Mouse (Mus musculus) thymus, adult 2 months (tissue): Measurements from ENCODE around the gene Slc24a3. TPM values are rescaled to one million over a fixed set of nuclear protein-coding genes. Genes with fewer than 3 reads are reported as not detected.

ENCODE experiments used
- DNase-seq: peaks from one replicate; pipeline ENCODE4 v3.0.0; 2021
- H3K27ac ChIP-seq: fragments of 200-500 bp; 2 replicates; pipeline ENCODE4 v1.5.1; 2012; ENCODE audit warnings: low read length, control low read depth; ENCODE audit not compliant: control insufficient read depth, insufficient read depth
- H3K27me3 ChIP-seq: fragments of 200-500 bp; 2 replicates; pipeline ENCODE4 v1.6.1; 2012; ENCODE audit warnings: mild to moderate bottlenecking, low read length, moderate library complexity, mixed read lengths; ENCODE audit not compliant: control insufficient read depth, insufficient read depth
- H3K36me3 ChIP-seq: fragments of 200-500 bp; 2 replicates; pipeline ENCODE4 v1.6.1; 2012; ENCODE audit warnings: mild to moderate bottlenecking, low read length, moderate library complexity; ENCODE audit not compliant: control insufficient read depth, insufficient read depth
- H3K4me1 ChIP-seq: fragments of 200-500 bp; replicated peaks from 2 replicates; pipeline ENCODE4 v1.6.1; 2012; ENCODE audit warnings: low read length; ENCODE audit not compliant: control insufficient read depth, insufficient read depth
- H3K4me3 ChIP-seq: fragments of 200-500 bp; 2 replicates; pipeline ENCODE4 v1.5.1; 2012; ENCODE audit warnings: mild to moderate bottlenecking, low read length, control low read depth, moderate library complexity; ENCODE audit not compliant: control insufficient read depth, insufficient read depth
- CTCF ChIP-seq: fragments of 200-500 bp; IDR thresholded peaks from 2 replicates; pipeline ENCODE4 v1.5.1; 2012; ENCODE audit warnings: mild to moderate bottlenecking, control low read depth, low read length, moderate library complexity, borderline replicate concordance; ENCODE audit not compliant: control insufficient read depth, poor library complexity, insufficient read depth; ENCODE audit errors: extremely low read depth
- POLR2A ChIP-seq: fragments of 200-500 bp; IDR thresholded peaks from 2 replicates; pipeline ENCODE4 v1.6.1; 2012; ENCODE audit warnings: mild to moderate bottlenecking, low read length, control low read depth, moderate library complexity; ENCODE audit not compliant: control insufficient read depth, poor library complexity, insufficient read depth; ENCODE audit errors: extremely low read depth
- WGBS: fragments of 180-500 bp; shearing (Covaris S2); methylation state at CpG from one replicate; pipeline ENCODE4 v1.1.7; 2018; 5-methylcytosine and 5-hydroxymethylcytosine counted together
- polyA plus RNA-seq: library from polyadenylated mRNA; depleted of rRNA; stranded (reverse); fragments of >200 nt; gene quantifications from 2 replicates; pipeline ENCODE4 v1.2.3, GENCODE M21; 2012

The Slc24a3 gene
- polyA plus RNA-seq, 1 experiment: 2.7 TPM

DNA sequence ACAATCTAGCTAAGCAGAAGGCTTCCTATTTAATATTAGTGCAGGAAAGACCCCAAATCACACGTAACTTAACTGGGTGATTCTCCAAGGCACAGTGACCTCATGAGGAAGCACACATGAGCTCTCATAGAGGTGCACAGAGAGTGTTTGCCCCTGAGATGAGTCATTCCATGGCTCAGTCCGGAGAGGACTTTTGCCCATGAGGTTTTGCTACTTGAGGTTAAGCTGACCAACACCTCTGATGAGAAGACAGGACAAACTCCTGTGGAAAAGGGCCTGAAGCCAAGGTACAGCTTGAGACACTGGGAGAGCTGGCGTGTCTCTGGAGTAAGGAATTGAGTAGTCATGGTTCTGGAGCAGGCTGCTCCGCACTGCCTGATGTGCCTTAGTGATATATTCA lies 56.1 kb downstream of the Slc24a3 start:
- Histone ChIP-seq H3K4me3 (no peak overlapping the region), H3K27ac (no peak overlapping the region), H3K27me3 (no peaks in the 10 kb centered on the region), H3K36me3 (no peaks in the 10 kb centered on the region), H3K4me1 (peaks cover 6% of the 10 kb centered on the region; the same call in 1 of the 2 replicates)
- TF ChIP-seq POLR2A (no peak), CTCF (no peak)
- 93% methylated on average over 4 of the region's 4 CpGs for WGBS
- DNase-seq: no peak

DNA sequence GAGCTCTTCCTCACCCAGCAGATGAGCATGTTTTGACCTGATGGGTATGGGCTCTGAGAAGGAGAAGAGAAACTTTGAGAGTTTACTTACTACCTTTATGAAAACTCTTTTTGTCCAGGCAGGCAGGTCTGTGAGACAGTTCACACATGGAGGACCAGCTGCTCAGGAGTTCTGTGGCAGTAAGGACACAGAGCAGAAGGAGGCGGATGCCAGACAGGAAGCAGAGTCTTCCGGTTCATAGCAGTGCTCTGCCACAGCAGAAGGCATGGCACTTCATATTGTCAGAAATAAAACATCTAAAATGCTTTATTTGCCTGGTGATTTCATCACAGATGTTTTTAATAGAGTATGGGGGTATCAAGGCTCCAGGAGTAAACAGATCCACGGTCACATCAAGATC lies 58.1 kb downstream of the Slc24a3 start:
- Histone ChIP-seq H3K4me3 (no peak overlapping the region), H3K27ac (no peak overlapping the region), H3K36me3 (no peaks in the 10 kb centered on the region), H3K27me3 (no peaks in the 10 kb centered on the region), H3K4me1 (peaks cover 6% of the 10 kb centered on the region; the same call in 1 of the 2 replicates)
- 8% methylated on average over 3 of the region's 3 CpGs for WGBS
- TF ChIP-seq POLR2A: no peak
- TF ChIP-seq CTCF: no peak
- DNase-seq: peak; percentile 18

GRCm38 (mm10) chr2:145226100-145226499 lies 58.5 kb downstream of the Slc24a3 start:
- H3K4me3 ChIP-seq: no peak overlapping the region
- peaks cover 6% of the 10 kb centered on the region; the same call in 1 of the 2 replicates for H3K4me1 ChIP-seq
- 21% methylated on average over 1 of the region's 1 CpGs for WGBS

DNA sequence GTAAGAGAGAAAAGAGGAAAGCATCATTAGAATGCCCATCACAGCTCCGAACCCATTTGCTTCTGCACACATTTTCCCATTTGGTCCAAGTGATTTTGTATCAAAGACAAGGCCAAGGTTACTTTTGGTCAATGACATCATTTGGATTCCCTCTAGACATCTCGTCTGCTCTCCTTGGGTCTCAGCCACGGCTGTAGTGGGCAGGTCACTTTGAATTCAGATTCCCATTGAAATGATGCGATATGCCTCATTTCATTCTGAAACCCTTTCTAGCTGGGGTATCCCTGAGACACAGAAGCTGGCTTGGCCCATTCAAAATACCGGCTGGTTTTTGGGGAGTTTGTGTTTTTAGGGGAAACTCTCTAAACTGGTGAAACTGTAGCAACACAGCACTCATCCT lies 59.8 kb downstream of the Slc24a3 start:
- H3K4me3 ChIP-seq: no peak overlapping the region
- H3K4me1 ChIP-seq: peaks cover 6% of the 10 kb centered on the region; the same call in 1 of the 2 replicates
- no peak for TF ChIP-seq CTCF
- TF ChIP-seq POLR2A: no peak
- DNase-seq: no peak
- whole genome bisulfite sequencing: 93% methylated on average over 5 of the region's 5 CpGs
- H3K27ac ChIP-seq: no peak overlapping the region
- no peaks in the 10 kb centered on the region for H3K27me3 ChIP-seq
- H3K36me3 ChIP-seq: no peaks in the 10 kb centered on the region

More at GRCm38 (mm10) chr2:145226100-145226499, 58.5 kb downstream of the Slc24a3 start:
- DNase-seq: no peak
- H3K27ac ChIP-seq: peak overlapping the region; percentile 58; the same call in 1 of the 2 replicates
- no peaks in the 10 kb centered on the region for H3K27me3 ChIP-seq
- no peak for TF ChIP-seq CTCF
- TF ChIP-seq POLR2A: no peak
- no peaks in the 10 kb centered on the region for H3K36me3 ChIP-seq

GRCm38 (mm10) chr2:145232764-145233484 lies 65.4 kb downstream of the Slc24a3 start:
- 0 out of 2 replicates have a peak, but pooled peaks cover 2% of the 10 kb centered on the region for H3K4me1 ChIP-seq
- 81% methylated on average over 6 of the region's 6 CpGs for WGBS
- no peak overlapping the region for H3K4me3 ChIP-seq
- TF ChIP-seq POLR2A (no peak), CTCF (no peak)
- DNase-seq: no peak
- H3K27ac ChIP-seq: no peak overlapping the region
- no peaks in the 10 kb centered on the region for H3K36me3 ChIP-seq
- H3K27me3 ChIP-seq: no peaks in the 10 kb centered on the region

DNA sequence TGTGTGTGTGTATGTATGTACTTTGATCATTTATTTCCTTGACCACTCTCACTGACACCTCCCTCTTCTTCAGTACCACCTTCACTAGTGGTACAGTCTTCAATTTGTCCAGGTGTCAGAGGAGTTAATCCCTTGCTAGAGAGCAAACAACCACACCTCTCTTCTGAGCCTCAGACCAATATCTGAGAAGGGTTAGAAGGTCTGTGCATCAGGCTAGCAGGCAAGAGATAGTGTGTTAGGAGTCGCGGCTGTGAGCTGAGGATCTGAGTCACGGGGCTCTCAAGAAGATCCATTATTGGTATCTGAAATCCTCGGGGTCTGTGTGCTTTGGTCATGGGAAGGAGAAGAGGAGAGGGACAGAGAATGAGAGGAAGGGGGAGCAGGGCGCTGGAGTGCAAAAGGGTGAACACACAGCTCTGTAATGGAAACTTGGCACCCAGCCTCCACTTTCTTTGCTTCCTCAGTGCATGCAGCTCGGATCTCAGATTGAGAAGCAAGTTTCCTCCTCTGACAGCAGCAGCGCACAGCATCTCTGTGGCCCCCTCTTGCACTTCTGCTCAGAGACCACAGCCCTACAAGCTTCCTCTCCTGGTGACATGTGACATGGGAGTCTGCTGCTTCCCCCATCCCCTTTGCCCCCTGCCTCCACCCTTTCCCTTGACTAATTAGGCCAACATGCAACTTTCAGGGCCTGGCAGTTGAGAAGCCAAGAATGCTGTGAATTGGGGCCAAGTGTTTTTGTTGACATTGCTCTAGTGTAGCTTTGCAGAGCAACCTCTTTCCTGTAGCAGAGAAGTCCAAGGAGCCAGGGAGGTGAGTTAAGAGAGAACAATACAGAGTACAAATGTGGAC lies 66.2 kb downstream of the Slc24a3 start:
- H3K27ac ChIP-seq: peak overlapping the region; percentile 47; the same call in 1 of the 2 replicates
- H3K4me1 ChIP-seq: 0 out of 2 replicates have a peak, but pooled peaks cover 2% of the 10 kb centered on the region
- H3K36me3 ChIP-seq: no peaks in the 10 kb centered on the region
- peak; percentile 12 for DNase-seq
- H3K4me3 ChIP-seq: no peak overlapping the region
- H3K27me3 ChIP-seq: no peaks in the 10 kb centered on the region
- WGBS: 8% methylated on average over 7 of the region's 7 CpGs
- TF ChIP-seq CTCF (no peak), POLR2A (no peak)
